Mouse (Mus musculus) cerebellum, adult 18-20 months (tissue): ENCODE data around the gene Nkx2-5.

ENCODE experiments used
- DNase-seq, 2 experiments: peaks; one replicate each; pipeline ENCODE4 v3.0.0; 2021

The Nkx2-5 gene

GRCm38 (mm10) chr17:26835956-26836355, 8.9 kb downstream of the Nkx2-5 start:
- DNase-seq = no peak

GRCm38 (mm10) chr17:26834966-26835755, 9.6 kb downstream of the Nkx2-5 start:
- DNase-seq = no peak

GRCm38 (mm10) chr17:26834302-26834965, 10.4 kb downstream of the Nkx2-5 start:
- DNase-seq = no peak

- DNase-seq = no peak
These were observed 11.0 kb downstream of the Nkx2-5 start for GRCm38 (mm10) chr17:26833806-26834205.

GRCm38 (mm10) chr17:26826131-26826530, 18.7 kb downstream of the Nkx2-5 start:
- DNase-seq = no peak

- DNase-seq = no peak
These were observed 27.0 kb downstream of the Nkx2-5 start for GRCm38 (mm10) chr17:26817776-26818175.

GRCm38 (mm10) chr17:26816810-26817209, 28.0 kb downstream of the Nkx2-5 start:
- DNase-seq = no peak

- DNase-seq = no peak
These were observed 31.3 kb downstream of the Nkx2-5 start for GRCm38 (mm10) chr17:26813497-26813896.

- no peak for DNase-seq
These were observed 32.2 kb downstream of the Nkx2-5 start for GRCm38 (mm10) chr17:26812607-26813006.

- no peak for DNase-seq
These were observed 41.9 kb downstream of the Nkx2-5 start for GRCm38 (mm10) chr17:26802886-26803285.

- no peak for DNase-seq
These were observed 47.3 kb downstream of the Nkx2-5 start for GRCm38 (mm10) chr17:26797379-26798128.

- no peak for DNase-seq
These were observed 49.4 kb downstream of the Nkx2-5 start for GRCm38 (mm10) chr17:26795386-26795785.

- DNase-seq = peak; percentile 32 to 46
These were observed 50.1 kb downstream of the Nkx2-5 start for GRCm38 (mm10) chr17:26794744-26795143.

GRCm38 (mm10) chr17:26793068-26793765, 51.6 kb downstream of the Nkx2-5 start:
- no peak for DNase-seq

- DNase-seq = no peak
These were observed 52.7 kb downstream of the Nkx2-5 start for GRCm38 (mm10) chr17:26792096-26792495.

- DNase-seq = no peak
These were observed 53.2 kb downstream of the Nkx2-5 start for GRCm38 (mm10) chr17:26791580-26791979.

GRCm38 (mm10) chr17:26790269-26791214, 54.3 kb downstream of the Nkx2-5 start:
- DNase-seq = no peak

GRCm38 (mm10) chr17:26789460-26790268, 55.1 kb downstream of the Nkx2-5 start:
- DNase-seq = no peak

GRCm38 (mm10) chr17:26788986-26789385, 55.8 kb downstream of the Nkx2-5 start:
- no peak for DNase-seq
